Mouse (Mus musculus): ENCODE measurements around the gene Copz1.
"Not testable (repeated sequence)": the region's sequence is repeated elsewhere in the genome, so short reads cannot be mapped to it uniquely, and the experiment has no call there.

Copz1 gene

DNA sequence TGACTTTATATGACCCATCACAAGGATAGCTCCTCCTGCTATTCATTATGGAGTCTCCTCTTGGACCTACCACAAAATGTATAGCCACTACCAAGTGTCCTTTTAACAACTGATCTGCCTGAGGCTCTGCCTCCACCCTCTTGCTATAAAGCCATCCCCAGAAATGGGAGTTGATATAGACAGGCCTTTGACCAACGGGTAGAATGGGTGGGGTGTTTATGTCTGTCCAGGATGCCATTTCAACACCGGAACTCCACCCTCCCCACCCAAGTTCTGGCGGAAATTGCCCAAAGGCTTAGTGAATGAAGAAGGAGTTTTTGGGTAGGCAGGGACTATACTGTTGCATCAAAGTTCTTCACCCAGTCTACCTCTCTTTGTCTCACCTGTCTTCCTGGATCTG is 19.9 kb upstream of the Copz1 start:
- no peak for DNase-seq

DNA sequence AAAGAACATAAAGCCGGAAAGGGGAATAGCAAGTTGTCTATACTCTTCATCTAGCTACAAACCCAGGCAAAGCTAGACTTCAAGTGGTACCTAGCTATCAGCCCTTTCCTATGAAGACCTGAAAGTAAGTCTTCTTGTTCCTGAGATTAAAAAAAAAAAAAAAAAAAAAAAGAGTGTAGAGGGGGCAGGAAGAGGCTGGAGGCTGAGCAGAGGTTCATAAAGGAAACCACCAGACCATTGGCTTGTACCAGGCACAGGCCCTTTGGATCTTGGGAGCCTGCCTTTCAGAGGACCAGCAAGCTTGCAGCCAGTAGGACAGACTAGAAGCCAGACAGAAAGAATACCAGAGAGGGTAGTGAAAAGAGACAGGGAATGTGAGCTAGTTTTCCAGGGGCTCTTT is 19.2 kb upstream of the Copz1 start:
- no peak for DNase-seq

GRCm38 (mm10) chr15:103255169-103255568 is 17.3 kb upstream of the Copz1 start:
- peak in 1 of 2 experiments; percentile 30 for DNase-seq

- no peak for DNase-seq
Observed at GRCm38 (mm10) chr15:103256210-103256986, 16.1 kb upstream of the Copz1 start.

GRCm38 (mm10) chr15:103257790-103258728 is 14.5 kb upstream of the Copz1 start, which contains the start of gene Nfe2:
Gene Nfe2, minus strand, starts transcription at chr15:103258403.
- DNase-seq: peak; percentile 63 to 71

- DNase-seq: no peak
Observed at GRCm38 (mm10) chr15:103259162-103259561, 13.4 kb upstream of the Copz1 start.

- no peak for DNase-seq
Observed at GRCm38 (mm10) chr15:103259989-103260388, 12.5 kb upstream of the Copz1 start.

DNA sequence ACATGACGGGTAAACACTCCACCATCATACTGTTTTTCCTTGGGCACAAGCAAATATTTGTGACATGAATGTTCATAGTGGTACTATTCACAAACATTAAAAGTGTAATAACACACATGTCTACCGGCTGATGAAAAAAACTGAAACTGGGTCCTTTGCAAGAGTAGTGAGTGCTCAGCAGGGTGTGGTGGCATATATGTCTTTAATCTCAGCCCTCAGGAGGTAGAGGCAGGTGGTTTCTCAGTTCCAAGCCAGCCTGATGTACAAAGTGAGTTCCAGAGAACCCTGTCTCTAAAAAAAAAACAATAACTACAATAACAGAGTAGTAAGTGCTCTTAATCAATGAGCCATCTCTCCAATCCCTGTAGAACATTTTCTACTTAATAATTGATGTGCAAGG is 7.7 kb upstream of the Copz1 start:
- no peak for DNase-seq

GRCm38 (mm10) chr15:103268903-103269302 is 3.6 kb upstream of the Copz1 start:
- DNase-seq: no peak

GRCm38 (mm10) chr15:103275943-103276342 is 3.4 kb downstream of the Copz1 start:
- DNase-seq: not testable (repeated sequence)

DNA sequence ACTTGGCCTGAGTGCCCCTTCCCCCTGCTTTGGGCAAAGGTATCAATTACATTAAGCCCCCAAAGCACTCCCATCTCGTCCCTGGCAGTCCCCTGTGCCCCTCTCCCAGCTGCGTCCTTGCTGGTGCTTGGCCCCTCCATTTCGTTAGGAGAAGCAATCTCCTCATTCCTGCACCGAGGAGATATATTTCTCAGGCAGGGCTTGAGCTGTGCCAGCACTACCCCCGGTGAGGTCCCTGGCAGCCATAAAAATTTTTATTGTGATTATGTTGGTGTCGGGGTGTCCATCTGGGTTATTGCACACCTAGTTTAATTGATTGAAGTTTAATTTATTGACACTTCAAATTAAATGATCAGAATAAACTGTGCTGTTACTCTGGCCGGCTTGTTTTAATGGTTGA is 5.4 kb downstream of the Copz1 start:
- DNase-seq: no peak

GRCm38 (mm10) chr15:103279750-103280149 is 7.2 kb downstream of the Copz1 start:
- no peak for DNase-seq

DNA sequence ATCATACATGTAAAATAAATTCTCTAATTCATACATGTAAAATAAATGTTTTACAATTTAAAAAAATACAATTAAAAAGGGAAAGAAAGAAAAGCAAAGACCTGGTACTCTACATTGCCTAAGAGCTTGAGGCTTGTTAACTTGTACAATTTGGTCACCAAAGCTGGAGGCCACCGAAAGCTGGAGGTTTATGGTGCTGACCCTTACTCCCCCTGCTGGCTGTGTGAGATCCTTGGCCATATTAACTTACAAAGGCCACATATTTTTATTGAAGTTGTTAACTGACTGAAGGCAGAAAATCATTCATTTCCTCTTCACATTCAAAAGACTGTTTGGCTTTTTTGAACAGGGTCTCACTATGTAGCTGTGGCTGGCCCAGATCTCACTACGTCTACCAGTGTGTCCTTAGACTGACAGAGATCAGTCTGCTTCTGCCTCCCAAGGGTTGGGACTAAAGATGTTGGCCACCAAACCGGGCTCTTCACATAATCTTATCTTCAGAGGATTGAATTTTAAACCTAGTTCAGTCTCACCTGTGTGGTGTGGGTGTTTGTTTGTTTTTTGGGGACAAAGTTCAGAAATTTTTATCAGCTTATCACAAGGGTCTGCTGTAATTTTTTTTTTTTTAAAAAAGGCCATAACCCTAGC is 8.4 kb downstream of the Copz1 start:
- no peak for DNase-seq

- no peak for DNase-seq
Observed at GRCm38 (mm10) chr15:103281465-103282205, 9.1 kb downstream of the Copz1 start.

DNA sequence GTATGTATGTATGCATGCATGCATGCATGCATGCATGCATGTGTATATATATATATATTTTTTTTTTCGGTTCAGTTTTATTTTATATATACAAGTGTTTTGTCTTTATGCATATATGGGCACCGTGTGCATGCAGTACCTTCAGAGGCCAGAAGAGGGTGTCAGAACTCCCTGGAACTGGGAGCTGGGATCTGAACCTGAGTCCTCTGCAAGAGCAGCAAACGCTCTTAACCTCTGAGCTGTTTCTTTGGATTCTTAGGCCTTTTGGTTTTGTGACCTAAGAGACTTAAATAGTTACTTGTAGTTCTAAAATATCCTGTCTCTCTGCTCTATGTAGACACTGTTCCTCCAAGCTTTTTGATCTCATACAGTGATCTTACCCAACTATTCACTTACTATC is 11.6 kb downstream of the Copz1 start:
- no peak for DNase-seq

GRCm38 (mm10) chr15:103284647-103285046 is 12.1 kb downstream of the Copz1 start:
- DNase-seq: no peak

GRCm38 (mm10) chr15:103285778-103286417 is 13.4 kb downstream of the Copz1 start:
- no peak for DNase-seq

DNA sequence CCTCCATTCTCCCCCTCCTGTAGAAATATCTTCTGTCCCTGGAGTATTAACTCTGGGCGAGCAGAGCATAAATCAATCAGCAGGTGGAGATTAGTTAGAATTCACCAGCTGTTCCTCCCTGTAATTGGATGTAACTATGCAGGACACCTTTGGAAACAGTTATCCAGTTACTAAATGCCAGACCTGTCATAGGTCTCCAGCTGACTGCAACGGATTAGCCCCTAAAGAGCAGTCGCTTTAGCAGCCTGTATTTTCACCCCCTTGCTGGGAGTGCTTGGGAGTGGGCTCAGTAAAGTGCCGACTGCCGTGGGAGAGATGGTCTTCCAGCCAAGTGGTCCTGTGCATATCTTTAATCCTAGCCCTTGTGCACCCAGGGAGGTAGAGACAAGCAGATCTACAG is 17.1 kb downstream of the Copz1 start:
- no peak for DNase-seq

- DNase-seq: no peak
Observed at GRCm38 (mm10) chr15:103290417-103290816, 17.9 kb downstream of the Copz1 start.

DNA sequence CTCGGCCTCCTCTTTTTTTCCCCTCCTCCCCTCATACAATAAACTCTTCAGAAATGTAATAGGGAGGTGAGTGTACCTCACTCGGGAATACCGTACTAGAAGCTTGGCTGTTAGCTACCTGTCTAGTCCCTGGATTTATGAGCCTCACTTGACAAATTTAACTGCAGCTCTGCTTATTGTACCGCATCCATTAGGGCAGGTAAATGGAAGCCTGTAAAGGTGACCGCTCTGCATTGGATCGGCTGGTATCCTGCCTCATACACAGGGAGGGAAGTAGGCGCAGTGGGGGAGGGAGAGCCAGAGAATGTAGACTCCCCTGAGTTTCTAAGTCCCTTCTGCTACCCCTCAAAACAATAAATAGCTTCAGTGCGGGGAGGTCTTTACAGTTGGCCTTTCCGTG is 18.3 kb downstream of the Copz1 start:
- DNase-seq: no peak

DNA sequence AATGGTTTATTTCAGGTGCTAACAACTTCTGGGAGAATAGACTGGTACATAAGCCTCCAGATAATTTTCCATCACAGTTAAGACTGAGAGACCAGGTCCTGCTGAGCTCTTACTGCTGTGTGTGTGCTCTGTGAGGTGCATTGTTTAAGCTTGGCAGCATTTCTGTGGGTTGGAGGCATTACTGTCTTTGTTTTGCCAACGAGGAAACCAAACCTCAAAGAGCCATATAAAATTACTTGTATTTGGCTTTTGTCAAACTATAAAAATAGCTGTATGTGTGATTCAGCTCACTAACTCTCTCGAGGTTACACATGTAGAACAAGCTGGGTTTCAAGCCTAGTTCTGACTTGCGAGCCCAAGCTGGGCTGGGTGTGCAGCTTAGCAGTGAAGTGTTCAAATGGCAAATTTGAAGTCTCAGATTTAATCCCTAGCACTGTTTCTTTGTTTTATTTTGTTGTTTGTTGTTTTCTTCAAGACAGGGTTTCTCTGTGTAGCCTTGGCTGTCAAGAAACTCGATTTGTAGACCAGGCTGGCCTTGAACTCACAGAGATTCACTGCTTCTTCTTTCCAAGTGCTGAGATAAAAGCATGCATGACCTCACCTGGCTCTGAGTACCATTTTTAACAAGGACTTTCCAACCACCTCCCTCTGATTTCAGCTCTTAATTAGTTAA is 20.3 kb downstream of the Copz1 start:
- no peak for DNase-seq

Data from thymus, adult 18-20 months (tissue).